Mouse (Mus musculus) megakaryocyte progenitor cell, adult 5-6 weeks (primary cell): ENCODE results near the gene Mpi. TPM values are rescaled to one million over a fixed set of nuclear protein-coding genes. Genes with fewer than 3 reads are reported as not detected.
A peak's percentile ranks its signal among the peaks of the same experiment; 100 is the strongest.

Source experiments
- ATAC-seq: replicated peaks from 2 replicates; pipeline ENCODE4 v1.8.0; 2016; ENCODE audit warnings: mild to moderate bottlenecking, moderate TSS enrichment, inconsistent platforms; ENCODE audit not compliant: poor library complexity
- total RNA-seq, 2 experiments: library from RNA; stranded (forward) in 1 of 2; stranded (reverse) in 1 of 2; fragments of 157-497, 149-512 nt in 1 of 2; fragments of 200-1000 nt in 1 of 2; gene quantifications; 2 replicates each; pipeline versions ENCODE4 v1.2.3 to v1.2.4; 2015 to 2017

Mpi gene
- 15.5 and 21.5 TPM in 2 replicates for total RNA-seq (2015)
- 14.0 and 17.2 TPM in 2 replicates for total RNA-seq (2017)

DNA sequence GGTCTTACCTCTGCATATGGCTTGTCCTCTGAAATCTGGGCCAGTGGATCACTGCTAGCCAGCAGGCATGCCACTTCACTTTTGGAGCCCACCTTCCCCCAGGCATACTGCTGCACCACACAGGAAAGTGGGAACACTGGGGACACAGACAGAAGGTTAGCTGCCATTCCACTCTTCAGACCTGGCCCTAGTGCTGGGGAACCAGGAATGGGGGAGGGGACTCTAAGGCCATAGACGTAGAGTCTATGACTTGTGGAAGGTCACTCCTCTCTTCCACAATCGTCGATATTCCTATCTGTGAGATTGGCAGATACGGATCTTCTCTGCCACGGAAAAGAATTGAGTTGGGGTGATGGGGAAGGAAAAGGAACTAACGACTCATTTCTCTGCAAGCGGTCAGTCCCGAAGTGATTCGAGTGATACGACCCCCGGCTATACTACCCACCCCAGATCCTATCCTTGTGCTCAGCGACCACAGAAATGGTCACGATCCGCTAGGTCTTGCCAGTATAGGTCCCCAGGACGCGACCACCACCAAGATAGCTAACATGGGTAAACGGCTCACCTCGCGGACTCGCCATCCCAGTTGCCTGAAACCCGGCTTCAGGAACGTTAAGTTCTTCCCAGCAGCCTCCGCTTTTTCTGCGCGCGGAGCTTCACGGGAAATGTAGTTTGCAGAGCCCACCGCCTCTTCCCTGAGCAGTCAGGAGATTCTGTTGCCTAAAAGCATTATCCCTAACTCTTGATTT is at the start of gene Mpi:
Gene Mpi, minus strand, starts transcription at position 625 of the 749 bp plus-strand sequence.
- peak; percentile 82 for ATAC-seq

DNA sequence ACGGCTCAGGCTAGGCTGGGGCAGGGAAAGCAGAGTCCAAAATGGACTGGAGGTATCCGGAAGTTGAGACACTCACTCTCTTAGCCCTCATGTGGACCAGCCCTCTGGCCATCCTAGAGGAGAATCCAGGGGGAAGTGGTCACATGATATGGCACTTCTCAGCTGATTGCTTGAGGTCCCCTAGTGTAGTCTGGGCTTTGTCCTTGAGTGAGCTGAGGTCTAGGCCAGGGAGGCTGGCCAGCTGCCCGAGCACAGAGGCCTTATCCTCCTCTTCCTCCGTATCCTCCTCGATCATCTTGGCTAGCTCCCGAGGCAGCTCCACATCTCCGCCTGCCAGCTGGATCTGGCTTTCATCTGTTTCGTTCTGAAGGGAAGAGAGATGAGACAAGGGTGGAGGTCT is 49.5 kb upstream of the Mpi start:
- ATAC-seq = no peak

DNA sequence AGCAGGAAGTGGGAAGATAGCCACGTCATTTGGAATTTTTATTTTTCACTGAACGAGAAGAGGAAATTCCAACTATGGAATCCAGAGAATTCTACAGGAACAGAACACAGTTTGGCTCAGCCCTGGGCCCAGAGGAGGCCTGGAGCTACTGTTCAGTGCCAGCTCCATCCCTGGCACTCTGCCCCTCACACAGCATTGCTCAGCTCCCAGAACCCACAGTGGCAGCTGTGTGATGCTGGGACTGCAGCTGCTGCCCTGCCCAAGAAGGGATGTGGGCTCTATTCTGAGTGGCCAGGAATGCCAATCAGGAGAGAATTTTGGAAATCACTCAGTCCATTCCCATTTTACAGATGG is 48.8 kb upstream of the Mpi start:
- no peak for ATAC-seq

DNA sequence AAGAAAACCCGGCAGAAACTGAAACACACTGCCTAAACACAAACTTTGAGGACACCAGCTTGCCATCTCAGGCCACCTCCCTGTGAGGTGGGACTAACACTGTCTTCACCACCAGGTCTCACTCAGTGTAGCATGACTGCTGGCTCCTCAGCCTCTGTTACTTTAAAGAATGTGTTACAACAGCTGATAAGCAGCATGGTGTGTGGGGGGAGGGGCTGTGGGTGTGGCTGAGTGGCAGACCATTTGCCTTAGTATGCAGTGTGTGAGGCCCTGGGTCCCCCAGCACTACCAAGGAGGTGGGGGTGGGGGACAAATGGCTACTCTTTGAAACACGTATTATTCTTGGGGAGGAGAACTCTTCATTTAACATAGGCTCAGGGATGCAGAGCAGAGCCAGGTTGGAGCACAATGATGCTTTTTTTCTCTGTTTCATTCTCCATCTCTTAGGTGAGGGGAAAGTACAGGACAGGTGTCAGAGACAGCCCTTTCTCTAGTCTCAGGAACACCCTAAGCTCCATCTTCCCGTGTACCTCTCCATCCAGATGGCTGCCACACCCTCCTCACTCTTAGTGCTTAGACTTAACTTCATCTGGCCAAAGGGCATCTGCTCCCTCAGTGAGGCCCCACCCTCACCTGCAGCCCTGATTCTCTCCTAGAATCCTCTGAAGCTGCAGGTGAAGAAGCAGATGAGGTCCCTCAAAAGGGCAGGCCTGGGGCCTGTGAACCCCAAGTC is 48.2 kb upstream of the Mpi start:
- 0 out of 2 replicates have a peak, but pooled peaks have one; percentile 37 for ATAC-seq

DNA sequence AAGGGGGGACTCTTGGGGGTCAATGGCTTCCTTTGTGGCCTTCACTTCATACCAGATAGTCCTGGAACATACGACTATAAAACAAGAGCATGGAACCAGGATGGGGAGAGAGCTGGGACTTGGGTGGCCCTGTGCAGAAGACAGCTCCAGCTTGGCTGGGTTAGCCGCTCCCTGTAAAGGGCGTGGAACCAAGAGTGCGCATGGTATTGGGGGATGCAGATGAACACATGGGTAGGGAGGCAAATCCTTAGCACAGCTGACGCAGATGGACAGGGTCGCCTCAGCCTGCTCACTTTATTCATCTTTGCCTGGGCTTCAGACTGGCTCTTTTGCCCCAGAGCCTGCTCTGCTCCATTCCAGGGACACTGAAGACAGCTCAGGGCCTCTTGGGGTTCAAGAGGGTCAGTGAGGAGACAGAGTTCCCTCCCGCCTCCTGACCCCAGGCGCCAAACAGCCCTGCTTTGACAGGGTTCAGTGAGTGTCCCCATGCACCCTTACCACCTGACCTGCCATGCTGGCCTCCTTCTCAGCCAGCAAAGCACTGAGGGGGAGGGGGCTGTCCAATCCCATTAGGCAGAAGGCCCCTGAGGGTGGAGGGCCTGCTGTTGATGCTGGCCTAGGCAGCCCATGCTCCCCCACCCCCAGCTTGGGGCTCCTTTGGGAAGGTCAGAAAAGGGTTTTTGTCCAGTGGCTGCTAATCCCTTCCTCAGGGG is 46.4 kb upstream of the Mpi start:
- ATAC-seq = no peak

DNA sequence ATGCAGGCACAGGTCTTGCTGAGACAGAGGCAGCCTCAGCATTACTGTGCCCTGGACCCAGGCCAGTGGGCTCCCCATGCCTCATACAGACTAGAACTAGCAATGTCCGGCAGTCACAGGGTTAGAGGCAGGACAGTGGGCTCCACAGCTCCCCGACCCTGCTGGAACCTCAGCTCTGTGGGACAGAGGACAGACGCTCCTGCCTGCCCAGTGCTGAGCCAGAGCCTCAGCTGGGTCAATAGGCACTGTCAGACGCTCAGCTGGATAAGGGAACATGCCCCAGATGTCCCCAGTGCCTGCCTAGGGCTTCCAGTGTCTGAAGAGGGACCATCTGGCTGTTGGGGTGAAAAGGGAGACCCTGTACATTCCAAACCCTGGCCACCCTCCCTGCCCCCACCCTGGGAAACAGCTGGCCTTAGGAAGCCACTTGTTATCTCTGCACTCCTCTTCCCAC is 45.4 kb upstream of the Mpi start:
- no peak for ATAC-seq

DNA sequence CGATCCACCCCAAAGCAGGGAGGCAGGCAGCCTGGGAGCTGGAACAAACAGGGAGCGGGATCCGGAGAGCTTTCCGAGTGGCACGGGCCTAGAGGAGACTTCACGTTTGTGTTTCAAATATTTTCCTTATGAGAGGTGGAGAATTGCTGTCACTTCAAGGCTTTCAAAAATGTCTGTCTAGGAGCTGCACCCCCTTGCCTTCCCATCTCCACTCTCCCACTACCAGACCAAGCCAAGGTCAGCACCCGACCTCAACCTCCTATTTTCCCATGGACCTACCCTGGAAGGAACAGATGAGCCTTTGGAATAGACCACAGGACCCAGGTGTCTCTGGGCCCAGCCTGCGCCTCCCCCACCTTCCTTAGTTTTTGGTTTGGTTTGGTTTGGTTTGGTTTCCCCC is 44.7 kb upstream of the Mpi start:
- no peak for ATAC-seq

DNA sequence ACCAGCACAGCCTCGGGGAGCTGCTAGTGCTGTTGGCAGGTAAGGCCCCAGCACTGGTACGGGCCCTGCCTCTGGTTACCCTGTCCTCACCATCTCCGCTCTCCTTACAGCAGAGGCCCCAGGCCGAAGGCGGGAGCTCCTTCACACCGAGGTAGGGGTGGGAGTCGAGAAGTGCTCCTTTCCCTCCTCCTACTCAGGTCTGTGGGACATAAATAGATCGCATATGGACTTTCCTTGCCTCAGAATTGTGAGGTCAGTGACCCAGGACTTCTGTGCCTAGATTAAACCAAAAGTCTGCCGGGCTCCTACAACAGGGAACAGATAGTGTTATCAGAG is 41.6 kb upstream of the Mpi start:
- no peak for ATAC-seq

DNA sequence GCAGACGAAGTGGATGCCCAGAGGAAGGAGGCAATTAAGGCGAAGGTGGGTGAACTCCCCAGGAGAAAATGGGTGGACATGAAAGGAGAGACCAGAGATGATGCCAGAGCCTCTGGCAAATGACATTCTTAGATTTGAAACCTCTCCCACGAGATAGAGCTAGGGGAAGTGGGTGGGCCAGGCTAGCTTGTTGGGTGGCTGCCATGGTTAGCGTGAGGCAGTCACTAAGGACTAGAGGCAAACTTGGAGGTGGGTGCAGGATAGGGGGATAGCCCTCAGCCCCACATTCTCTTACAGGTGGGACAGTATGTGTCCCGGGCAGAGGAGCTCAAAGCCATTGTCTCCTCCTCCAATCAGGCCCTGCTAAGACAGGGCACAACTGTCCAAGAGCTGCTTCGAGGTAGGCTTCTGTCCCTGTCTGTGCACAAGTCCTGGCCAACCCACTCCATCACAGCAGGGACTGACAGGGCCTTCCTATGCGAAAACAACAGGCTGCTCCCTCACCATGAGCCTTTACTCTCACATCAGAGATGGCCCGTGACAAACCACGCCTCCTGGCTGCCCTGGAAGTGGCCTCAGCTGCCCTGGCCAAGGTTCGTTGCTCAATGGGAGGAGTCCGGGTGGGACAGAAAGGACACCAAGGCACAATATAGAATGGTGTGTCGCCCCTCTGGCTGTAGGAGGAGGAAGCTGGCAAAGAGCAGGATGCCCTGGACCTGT is 41.1 kb upstream of the Mpi start:
- no peak for ATAC-seq

DNA sequence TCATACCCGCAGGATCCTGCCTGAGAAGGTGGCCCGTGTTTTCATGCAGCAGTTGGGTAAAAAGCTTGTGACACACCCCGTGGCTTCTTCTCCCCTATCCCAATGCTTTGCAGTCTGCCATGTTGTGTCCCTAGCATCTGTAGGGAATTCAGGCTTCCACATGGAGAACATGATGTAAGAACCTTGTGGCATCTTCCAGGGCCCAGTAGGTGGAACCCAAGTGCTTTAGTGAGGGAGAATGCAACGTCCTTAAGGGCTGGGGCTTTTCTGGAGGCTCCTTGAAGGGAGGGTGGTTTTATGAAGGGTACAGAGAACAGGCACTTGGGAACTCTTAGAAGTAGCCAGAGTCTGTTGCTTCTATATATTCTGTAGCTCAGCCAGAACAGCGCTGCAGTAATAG is 38.2 kb upstream of the Mpi start:
- no peak for ATAC-seq

DNA sequence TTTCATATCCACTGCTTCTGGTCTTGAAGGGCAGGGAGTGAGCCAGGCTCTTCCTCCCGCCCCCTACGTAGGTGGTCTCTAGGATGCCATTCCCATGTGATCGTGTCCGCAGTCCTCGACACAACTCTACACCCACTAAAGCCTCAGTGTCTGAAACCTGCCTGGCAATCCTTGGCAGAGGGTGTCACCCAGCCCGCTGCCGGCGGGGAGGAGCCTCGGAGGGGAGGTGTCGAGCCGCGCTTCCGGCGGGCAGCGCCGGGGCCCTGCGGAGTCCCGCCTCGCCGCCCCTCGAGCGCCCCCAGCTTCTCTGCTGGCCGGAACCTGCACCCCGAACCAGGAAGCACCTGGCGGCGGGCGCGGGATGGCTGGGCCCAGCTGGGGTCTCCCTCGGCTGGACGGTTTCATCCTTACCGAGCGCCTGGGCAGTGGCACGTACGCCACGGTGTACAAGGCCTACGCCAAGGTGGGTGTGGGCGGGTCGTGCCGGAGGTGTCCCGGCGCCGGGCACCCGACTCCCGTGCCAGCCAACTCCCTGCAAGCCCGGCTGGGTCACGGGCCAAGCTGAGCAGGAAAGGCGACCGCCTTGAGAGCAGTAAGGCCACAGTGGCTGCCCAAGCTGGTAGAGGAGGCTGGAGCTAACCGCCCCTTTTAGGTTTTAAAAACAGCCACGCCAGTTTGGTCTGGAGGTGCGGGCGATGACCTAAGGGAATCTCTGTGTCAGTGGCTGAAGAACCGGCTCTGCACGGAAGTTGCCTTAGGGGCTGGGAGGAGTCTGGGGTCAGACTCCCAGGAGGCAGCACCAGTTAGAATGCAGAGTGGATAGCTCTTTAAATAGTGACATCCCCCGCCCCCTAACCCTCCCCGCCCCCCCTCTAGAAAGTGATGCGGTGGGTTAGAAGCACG is 36.9 kb upstream of the Mpi start, which contains the start of gene Ulk3:
Gene Ulk3, plus strand, starts transcription at position 229 of the 903 bp plus-strand sequence.
- peak; percentile 88 for ATAC-seq

DNA sequence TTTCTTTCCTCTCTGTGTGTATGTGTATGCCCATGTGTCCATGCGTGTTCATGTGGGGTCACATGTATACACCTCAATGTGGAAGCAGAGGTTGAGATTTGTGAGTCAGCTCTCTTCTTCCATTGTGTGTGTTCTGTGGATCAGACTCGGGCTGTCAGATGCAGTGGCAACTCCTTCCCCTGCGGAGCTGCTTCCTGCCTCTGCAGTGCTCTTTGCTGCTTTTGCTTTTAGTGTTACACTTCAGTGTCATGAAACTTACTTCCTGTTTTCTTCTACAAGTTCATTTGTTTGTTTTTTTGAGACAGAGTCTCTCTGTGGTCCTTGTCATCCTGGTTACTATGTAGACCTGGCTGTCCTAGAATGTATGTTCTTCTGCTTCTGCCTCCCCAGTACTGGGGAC is 32.4 kb upstream of the Mpi start:
- no peak for ATAC-seq

DNA sequence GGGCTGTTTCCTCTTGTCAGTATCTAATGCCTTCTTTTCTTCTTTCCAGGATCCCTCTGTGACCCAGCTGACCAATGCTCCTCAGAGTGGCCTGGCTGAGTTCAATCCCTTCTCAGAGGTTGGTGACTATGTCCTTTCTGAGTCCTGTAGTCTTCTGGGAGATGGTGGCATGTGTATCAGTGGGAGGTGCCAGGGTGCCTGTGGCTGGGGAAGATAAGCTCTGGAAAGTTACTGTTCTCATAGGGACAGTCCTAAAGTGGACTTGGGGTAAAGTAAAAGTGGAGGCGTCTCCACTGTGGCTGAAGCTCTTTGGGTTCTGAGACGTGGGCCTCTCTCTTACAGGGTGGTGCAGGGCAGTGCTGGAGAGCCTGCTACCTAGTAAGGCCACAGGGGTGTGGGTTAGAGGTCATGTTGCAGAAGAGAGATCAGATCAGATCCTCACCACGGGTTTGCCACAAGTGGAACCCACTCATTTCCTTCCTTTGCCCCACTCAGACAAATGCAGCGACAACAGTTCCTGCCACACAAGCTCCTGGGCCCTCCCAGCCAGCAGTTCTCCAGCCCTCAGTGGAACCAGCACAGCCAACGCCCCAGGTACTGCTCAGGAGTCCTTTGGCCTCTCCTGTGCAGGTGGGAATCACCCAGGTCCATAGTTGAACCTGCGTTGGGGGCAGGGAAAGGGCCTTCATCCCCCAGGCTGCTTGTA is 24.7 kb upstream of the Mpi start:
- ATAC-seq = peak; percentile 90

DNA sequence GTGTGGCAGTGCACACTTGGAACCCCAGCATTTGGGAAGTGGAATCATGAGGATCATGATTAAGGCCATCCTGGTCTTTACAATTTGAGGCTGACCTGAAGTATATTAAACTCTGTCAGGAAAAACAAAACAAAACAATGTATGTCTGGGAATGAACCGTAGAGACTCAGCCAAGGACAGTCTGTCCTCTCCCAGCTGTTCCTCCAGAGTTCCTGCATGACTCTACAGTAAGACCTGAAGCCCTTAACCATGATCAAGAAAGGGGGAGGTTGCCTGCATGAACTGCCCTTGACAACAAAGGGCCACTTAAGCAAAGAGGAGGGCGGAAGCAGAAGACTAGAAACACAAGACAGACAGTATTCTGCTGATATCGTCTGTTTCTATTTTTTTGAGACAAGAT is 23.0 kb upstream of the Mpi start:
- ATAC-seq = no peak

DNA sequence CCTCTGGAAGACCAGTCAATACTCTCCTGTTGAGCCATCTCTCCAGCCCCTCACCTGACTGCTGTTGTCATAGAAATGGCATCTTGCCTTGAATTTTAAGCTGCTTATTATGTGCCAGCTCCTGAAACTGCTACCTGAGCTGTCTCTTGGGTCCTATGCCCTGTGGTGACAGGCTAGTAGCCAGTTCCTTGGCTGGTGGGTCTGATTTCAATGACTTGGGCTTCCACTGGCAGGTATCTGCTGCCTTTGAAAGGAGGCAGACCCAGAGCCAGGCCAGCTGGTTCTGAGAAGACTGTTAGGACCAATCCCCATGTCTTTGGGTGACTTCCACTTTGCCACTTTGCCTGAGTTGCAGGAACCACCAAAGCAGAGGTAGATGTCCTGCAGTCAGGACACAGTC is 21.8 kb upstream of the Mpi start:
- no peak for ATAC-seq

DNA sequence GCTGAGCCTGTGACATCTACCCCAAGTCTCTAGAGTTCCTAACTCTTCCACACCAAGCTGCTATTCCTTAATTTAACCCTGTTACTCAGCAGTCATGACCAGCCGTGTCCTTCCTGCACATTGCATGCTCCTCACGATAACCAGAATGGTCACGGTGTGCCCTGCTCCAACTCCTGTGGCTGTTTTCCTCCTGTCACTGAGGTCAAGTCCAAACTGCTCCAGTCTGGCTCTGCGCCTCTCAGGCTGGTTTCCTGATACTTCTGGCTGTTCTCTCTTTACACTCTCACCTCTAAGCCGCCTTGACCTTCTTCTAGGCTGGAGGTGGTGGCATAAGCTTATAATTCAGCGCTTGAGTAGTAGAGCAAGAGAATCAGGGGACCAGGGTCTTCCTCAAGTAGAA is 15.9 kb upstream of the Mpi start:
- ATAC-seq = no peak

DNA sequence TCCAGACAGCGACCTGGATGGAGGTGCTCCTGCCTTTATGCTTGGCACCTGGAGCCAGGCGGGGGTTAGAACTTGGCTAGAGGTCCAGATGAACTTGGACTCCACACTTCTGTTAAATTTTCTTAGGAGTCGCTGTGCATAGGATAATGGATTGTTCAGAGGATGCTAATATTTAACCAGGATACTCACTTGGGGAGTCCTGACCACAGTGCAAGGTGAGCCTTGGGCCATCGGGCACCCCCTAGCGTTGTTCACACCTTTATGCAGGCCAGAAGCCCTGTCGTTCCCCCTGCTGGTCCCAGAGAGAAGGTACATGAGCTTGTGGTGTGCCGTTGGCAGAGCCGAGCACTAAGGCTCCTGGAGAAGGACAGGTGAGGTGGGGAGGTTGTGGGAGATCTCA is 14.3 kb upstream of the Mpi start:
- no peak for ATAC-seq

DNA sequence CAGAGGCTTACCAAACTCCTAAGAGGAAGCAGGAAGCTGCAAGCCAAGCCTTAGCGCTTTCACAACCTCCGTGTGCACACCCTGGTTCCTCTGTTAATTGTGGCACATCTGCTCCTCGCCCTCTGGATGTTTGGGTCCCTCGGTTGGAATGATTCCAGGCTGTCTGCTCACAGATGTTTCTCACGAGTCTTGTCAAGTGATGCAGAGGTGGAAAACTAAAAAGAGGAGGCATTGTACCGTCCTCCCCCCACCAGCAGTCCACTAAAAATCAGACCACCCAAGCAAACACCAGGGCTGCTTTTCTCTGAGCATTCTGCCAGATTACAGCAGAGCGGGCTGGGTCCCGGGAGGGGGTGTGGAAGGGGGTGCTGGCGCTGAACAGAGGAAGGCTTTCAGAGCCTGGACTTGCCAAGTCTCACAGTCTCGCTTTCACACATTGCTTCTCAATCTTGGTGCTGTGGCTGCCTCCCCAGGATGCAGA is 13.2 kb upstream of the Mpi start:
- peak; percentile 42 for ATAC-seq

DNA sequence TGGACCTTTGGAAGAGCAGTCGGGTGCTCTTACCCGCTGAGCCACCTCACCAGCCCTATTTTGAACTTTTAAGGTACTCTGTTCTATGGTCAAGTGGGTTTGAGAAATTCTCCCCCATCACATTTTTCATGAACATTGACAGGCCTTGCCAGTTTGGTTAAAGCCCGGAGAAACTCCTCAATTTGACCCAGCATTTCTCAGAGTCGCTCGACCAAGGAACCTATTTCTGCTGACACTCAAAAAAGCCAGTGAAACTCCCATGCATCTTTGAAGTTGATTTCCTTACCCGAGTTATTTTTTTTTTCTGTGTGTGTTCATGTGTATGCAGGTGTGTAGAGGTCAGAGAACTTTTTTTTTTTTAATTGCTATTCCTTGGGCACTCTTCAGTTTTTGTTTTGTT is 12.0 kb upstream of the Mpi start:
- no peak for ATAC-seq
